Mouse (Mus musculus) heart, embryonic 15.5 days (tissue): ENCODE data around the gene Mfsd2a. TPM values are rescaled to one million over a fixed set of nuclear protein-coding genes. Genes with fewer than 3 reads are reported as not detected.

Source experiments
- ATAC-seq: fragments of 200-750 bp; cut with Nextera tagmentation; replicated peaks from 2 replicates; pipeline ENCODE4 v1.8.0; 2017; ENCODE audit warnings: low read depth, moderate TSS enrichment; ENCODE audit not compliant: insufficient number of reproducible peaks, insufficient read depth, low FRiP score
- H3K27ac ChIP-seq: fragments of 300-500 bp; sonication (generic); 2 replicates; pipeline ENCODE4 v1.5.1; 2015; ENCODE audit warnings: mild to moderate bottlenecking, inconsistent platforms
- H3K27me3 ChIP-seq: fragments of 300-500 bp; sonication (generic); 2 replicates; pipeline ENCODE4 v1.6.1; 2015; ENCODE audit warnings: inconsistent platforms
- H3K36me3 ChIP-seq: fragments of 300-500 bp; sonication (generic); 2 replicates; pipeline ENCODE4 v1.6.1; 2015; ENCODE audit warnings: mild to moderate bottlenecking, inconsistent platforms
- H3K4me1 ChIP-seq: fragments of 300-500 bp; sonication (generic); replicated peaks from 2 replicates; pipeline ENCODE4 v1.6.1; 2015; ENCODE audit warnings: inconsistent platforms
- H3K4me2 ChIP-seq: fragments of 300-500 bp; sonication (generic); 2 replicates; pipeline ENCODE4 v1.6.1; 2015; ENCODE audit warnings: inconsistent platforms, mild to moderate bottlenecking, moderate library complexity
- H3K4me3 ChIP-seq: fragments of 300-500 bp; sonication (generic); 2 replicates; pipeline ENCODE4 v1.5.1; 2015; ENCODE audit warnings: mild to moderate bottlenecking, inconsistent platforms
- H3K9ac ChIP-seq: fragments of 300-500 bp; sonication (generic); 2 replicates; pipeline ENCODE4 v1.6.1; 2015; ENCODE audit warnings: mild to moderate bottlenecking, inconsistent platforms
- H3K9me3 ChIP-seq: fragments of 300-500 bp; sonication (generic); replicated peaks from 2 replicates; pipeline ENCODE4 v1.6.1; 2016; ENCODE audit warnings: inconsistent platforms
- WGBS: fragments of 180-500 bp; shearing (Covaris S2); methylation state at CpG from one replicate; pipeline ENCODE4 v1.1.7; 2015; ENCODE audit warnings: mixed read lengths; 5-methylcytosine and 5-hydroxymethylcytosine counted together
- polyA plus RNA-seq: library from polyadenylated mRNA; unstranded; fragments of >200 nt; fragmentation: Nextera tagmentation; extraction: Ambion mirVana; gene quantifications from 2 replicates; pipeline ENCODE4 v1.2.1, GENCODE M21; 2015

Mfsd2a gene
- polyA plus RNA-seq, 1 experiment from 2014 or later: 0.37 TPM

DNA sequence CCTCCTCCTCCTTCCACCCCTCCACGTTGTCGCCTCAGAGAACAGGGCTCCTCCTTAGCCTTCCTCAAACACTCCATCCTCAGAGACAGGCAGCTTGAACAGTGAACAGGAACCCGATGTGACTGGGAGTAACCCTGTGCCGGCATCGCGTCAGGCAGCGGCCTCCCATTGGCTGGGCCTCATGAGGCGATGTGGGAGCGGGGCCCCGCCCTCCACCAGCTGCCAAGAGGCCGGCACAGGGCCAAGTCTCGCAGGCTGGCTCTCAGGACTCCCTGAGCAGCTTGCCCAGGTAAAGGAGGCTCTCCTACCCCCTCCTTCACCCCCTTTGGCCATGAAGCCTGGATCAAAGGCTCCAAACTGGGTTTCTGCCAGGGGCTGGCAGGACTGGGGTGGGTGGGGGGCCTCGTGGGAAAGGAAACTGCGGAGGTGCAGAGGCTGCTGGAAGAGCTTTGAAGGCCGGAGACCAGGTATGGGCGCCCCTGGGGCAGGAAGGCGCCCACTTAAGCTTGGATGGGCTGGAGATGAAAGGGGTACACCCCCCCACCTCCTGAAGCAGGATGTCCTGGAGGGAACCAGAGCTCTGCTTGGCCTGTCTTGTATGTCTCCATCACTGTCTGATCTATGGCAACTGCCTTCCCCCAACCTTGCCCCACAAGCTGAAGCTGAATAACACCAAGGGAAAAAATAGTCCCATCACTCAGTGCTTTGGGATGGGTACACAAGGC is 5.4 kb downstream of the Mfsd2a start:
- Histone ChIP-seq H3K27ac (no peak overlapping the region; the same call in 1 of the 2 replicates), H3K4me3 (peak overlapping the region; percentile 21), H3K27me3 (peaks cover 24% of the 10 kb centered on the region), H3K36me3 (no peaks in the 10 kb centered on the region), H3K9ac (no peak overlapping the region), H3K4me2 (peak overlapping the region; percentile 56), H3K9me3 (no peaks in the 10 kb centered on the region), H3K4me1 (peaks cover 23% of the 10 kb centered on the region)
- peak; percentile 90 for ATAC-seq
- WGBS: 9% methylated on average over 17 of the region's 17 CpGs

- 53% methylated on average over 5 of the region's 5 CpGs for WGBS
- Histone ChIP-seq H3K9me3 (no peaks in the 10 kb centered on the region), H3K36me3 (no peaks in the 10 kb centered on the region), H3K9ac (no peak overlapping the region), H3K4me1 (peaks cover 16% of the 10 kb centered on the region), H3K4me2 (peak overlapping the region; percentile 56), H3K4me3 (peak overlapping the region; percentile 21), H3K27me3 (peaks cover 18% of the 10 kb centered on the region), H3K27ac (no peak overlapping the region; the same call in 1 of the 2 replicates)
- no peak for ATAC-seq
Measured at GRCm38 (mm10) chr4:122954680-122955411, 6.1 kb downstream of the Mfsd2a start.

- H3K4me2 ChIP-seq: no peak overlapping the region
- H3K27ac ChIP-seq: no peak overlapping the region
- ATAC-seq: no peak
- no peaks in the 10 kb centered on the region for H3K27me3 ChIP-seq
- H3K4me3 ChIP-seq: no peak overlapping the region
- no peak overlapping the region for H3K9ac ChIP-seq
- H3K9me3 ChIP-seq: no peaks in the 10 kb centered on the region
- 76% methylated on average over 8 of the region's 8 CpGs for WGBS
- no peaks in the 10 kb centered on the region for H3K4me1 ChIP-seq
- no peaks in the 10 kb centered on the region for H3K36me3 ChIP-seq
Measured at GRCm38 (mm10) chr4:122949096-122949495, 11.9 kb downstream of the Mfsd2a start.

- no peak overlapping the region for H3K4me2 ChIP-seq
- no peaks in the 10 kb centered on the region for H3K27me3 ChIP-seq
- H3K9ac ChIP-seq: no peak overlapping the region
- no peaks in the 10 kb centered on the region for H3K9me3 ChIP-seq
- no peaks in the 10 kb centered on the region for H3K36me3 ChIP-seq
- no peaks in the 10 kb centered on the region for H3K4me1 ChIP-seq
- no peak overlapping the region for H3K4me3 ChIP-seq
- 79% methylated on average over 3 of the region's 3 CpGs for WGBS
- H3K27ac ChIP-seq: no peak overlapping the region
- ATAC-seq: no peak
Measured at GRCm38 (mm10) chr4:122947223-122947622, 13.8 kb downstream of the Mfsd2a start.

DNA sequence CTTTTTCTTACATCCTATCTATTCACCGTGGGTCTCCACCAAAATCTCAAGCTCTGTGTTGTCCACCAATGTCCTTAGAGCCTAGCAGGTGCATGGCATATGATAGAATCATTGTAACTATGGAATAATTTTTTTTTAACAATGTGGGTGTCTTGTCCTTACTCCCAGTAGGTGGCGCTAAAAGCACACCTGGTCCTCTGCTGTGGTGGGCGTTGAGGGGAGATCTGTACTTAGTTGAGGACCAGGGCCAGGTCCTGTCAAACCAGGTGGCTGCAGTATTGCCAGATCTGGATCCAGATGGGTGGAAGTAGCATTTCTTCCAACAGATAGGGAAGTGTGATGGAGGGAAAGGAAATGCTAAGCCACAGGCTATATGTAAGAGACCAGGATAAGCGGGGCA is 16.6 kb downstream of the Mfsd2a start:
- no peak; the same call in 1 of the 2 replicates for ATAC-seq
- Histone ChIP-seq H3K9ac (no peak overlapping the region), H3K4me2 (no peak overlapping the region), H3K9me3 (no peaks in the 10 kb centered on the region), H3K27me3 (0 out of 2 replicates have a peak, but pooled peaks cover 3% of the 10 kb centered on the region), H3K4me3 (no peak overlapping the region), H3K27ac (no peak overlapping the region), H3K4me1 (no peaks in the 10 kb centered on the region), H3K36me3 (no peaks in the 10 kb centered on the region)
- 23% methylated on average over 4 of the region's 4 CpGs for WGBS

DNA sequence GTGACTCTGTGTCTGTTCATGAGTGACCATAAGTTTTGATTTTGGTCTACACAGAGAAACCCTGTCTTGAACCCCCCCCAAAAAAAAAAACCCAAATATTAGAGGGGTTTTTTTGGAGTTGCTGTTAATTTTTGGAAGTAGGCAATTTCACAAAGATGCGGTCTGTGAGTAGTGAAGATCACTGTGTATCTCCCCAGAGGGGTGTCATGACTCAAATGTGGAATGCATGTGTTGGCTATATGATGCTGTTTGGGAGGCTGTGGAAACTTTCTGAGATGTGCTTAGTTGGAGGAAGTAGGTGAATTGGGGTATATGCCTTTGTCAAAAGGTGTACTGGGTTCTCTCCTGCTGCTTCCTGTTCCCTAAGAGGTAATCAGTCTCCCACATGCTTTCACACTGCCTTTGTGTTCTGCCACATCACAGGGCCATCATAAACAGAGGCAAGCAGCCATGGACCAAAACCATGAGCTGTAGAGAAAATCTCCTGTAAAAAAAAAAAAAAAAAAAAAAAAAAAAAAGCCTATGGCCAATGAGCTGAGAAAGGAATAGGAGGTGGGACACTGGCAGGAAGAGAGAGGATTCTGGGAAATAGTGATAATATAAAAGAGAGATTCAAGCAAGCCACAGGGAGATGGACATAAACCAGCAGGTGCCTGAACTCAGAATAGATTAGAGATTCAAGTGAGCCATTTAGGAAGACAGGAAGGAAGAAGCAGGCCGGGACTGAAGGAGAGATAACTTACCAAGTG is 21.8 kb downstream of the Mfsd2a start:
- no peak for ATAC-seq
- 70% methylated on average over 2 of the region's 2 CpGs for WGBS

GRCm38 (mm10) chr4:122937489-122937888 is 23.5 kb downstream of the Mfsd2a start:
- Histone ChIP-seq H3K9me3 (no peaks in the 10 kb centered on the region), H3K36me3 (no peaks in the 10 kb centered on the region), H3K9ac (no peak overlapping the region), H3K4me3 (no peak overlapping the region), H3K27ac (no peak overlapping the region), H3K4me1 (no peaks in the 10 kb centered on the region), H3K4me2 (no peak overlapping the region), H3K27me3 (0 out of 2 replicates have a peak, but pooled peaks cover 3% of the 10 kb centered on the region)
- ATAC-seq: no peak
- WGBS: 67% methylated on average over 3 of the region's 3 CpGs

More for the DNA sequence above, 21.8 kb downstream of the Mfsd2a start:
- Histone ChIP-seq H3K27ac (no peak overlapping the region), H3K9ac (no peak overlapping the region), H3K9me3 (no peaks in the 10 kb centered on the region), H3K27me3 (0 out of 2 replicates have a peak, but pooled peaks cover 3% of the 10 kb centered on the region), H3K36me3 (no peaks in the 10 kb centered on the region), H3K4me3 (no peak overlapping the region), H3K4me2 (no peak overlapping the region), H3K4me1 (no peaks in the 10 kb centered on the region)

- no peaks in the 10 kb centered on the region for H3K4me1 ChIP-seq
- H3K36me3 ChIP-seq: no peaks in the 10 kb centered on the region
- WGBS: 69% methylated on average over 9 of the region's 9 CpGs
- no peak for ATAC-seq
- no peaks in the 10 kb centered on the region for H3K9me3 ChIP-seq
- no peak overlapping the region for H3K27ac ChIP-seq
- H3K4me3 ChIP-seq: no peak overlapping the region
- no peak overlapping the region for H3K4me2 ChIP-seq
- H3K27me3 ChIP-seq: no peaks in the 10 kb centered on the region
- H3K9ac ChIP-seq: no peak overlapping the region
Measured at GRCm38 (mm10) chr4:122935466-122936099, 25.4 kb downstream of the Mfsd2a start.

- no peak overlapping the region for H3K4me2 ChIP-seq
- no peaks in the 10 kb centered on the region for H3K9me3 ChIP-seq
- 40% methylated on average over 3 of the region's 3 CpGs for WGBS
- no peaks in the 10 kb centered on the region for H3K36me3 ChIP-seq
- H3K27me3 ChIP-seq: no peaks in the 10 kb centered on the region
- no peak for ATAC-seq
- H3K4me1 ChIP-seq: no peaks in the 10 kb centered on the region
- H3K4me3 ChIP-seq: peak overlapping the region; percentile 1; the same call in 1 of the 2 replicates
- H3K9ac ChIP-seq: no peak overlapping the region
- H3K27ac ChIP-seq: no peak overlapping the region
Measured at GRCm38 (mm10) chr4:122933857-122934256, 27.1 kb downstream of the Mfsd2a start.

- ATAC-seq: no peak
- H3K4me1 ChIP-seq: no peaks in the 10 kb centered on the region
- peak overlapping the region; percentile 1; the same call in 1 of the 2 replicates for H3K4me3 ChIP-seq
- WGBS: 55% methylated on average over 3 of the region's 3 CpGs
- H3K27ac ChIP-seq: no peak overlapping the region
- no peak overlapping the region for H3K9ac ChIP-seq
- H3K27me3 ChIP-seq: no peaks in the 10 kb centered on the region
- no peak overlapping the region for H3K4me2 ChIP-seq
- no peaks in the 10 kb centered on the region for H3K9me3 ChIP-seq
- no peaks in the 10 kb centered on the region for H3K36me3 ChIP-seq
Measured at GRCm38 (mm10) chr4:122933051-122933591, 27.9 kb downstream of the Mfsd2a start.
